Mouse (Mus musculus): Measurements from ENCODE around the gene Kazald1. TPM values are rescaled to one million over a fixed set of nuclear protein-coding genes. Genes with fewer than 3 reads are reported as not detected.
A peak's percentile ranks its signal among the peaks of the same experiment; 100 is the strongest.
"Not testable (repeated sequence)": the region's sequence is repeated elsewhere in the genome, so short reads cannot be mapped to it uniquely, and the experiment has no call there.

Kazald1 gene
- polyA plus RNA-seq (2012; rRNA removed), result 4.3 and 5.3 TPM in 2 replicates

GRCm38 (mm10) chr19:45074580-45075322 is at the start of gene Kazald1:
Gene Kazald1 (plus strand): TSS chr19:45075241.
- DNase-seq (ENCODE audit: extremely low spot score in 1 of 2, low spot score in 1 of 2), result peak; percentile 88 to 96

- DNase-seq (ENCODE audit: extremely low spot score in 1 of 2, low spot score in 1 of 2), result no peak
These were observed 49.0 kb upstream of the Kazald1 start for GRCm38 (mm10) chr19:45025937-45026568.

- DNase-seq (ENCODE audit: extremely low spot score in 1 of 2, low spot score in 1 of 2), result no peak
These were observed 47.9 kb upstream of the Kazald1 start for GRCm38 (mm10) chr19:45026958-45027670.

GRCm38 (mm10) chr19:45027848-45028247 is 47.2 kb upstream of the Kazald1 start:
- no peak for DNase-seq (ENCODE audit: extremely low spot score in 1 of 2, low spot score in 1 of 2)

GRCm38 (mm10) chr19:45028746-45029145 is 46.3 kb upstream of the Kazald1 start:
- DNase-seq (ENCODE audit: extremely low spot score in 1 of 2, low spot score in 1 of 2), result no peak

DNA sequence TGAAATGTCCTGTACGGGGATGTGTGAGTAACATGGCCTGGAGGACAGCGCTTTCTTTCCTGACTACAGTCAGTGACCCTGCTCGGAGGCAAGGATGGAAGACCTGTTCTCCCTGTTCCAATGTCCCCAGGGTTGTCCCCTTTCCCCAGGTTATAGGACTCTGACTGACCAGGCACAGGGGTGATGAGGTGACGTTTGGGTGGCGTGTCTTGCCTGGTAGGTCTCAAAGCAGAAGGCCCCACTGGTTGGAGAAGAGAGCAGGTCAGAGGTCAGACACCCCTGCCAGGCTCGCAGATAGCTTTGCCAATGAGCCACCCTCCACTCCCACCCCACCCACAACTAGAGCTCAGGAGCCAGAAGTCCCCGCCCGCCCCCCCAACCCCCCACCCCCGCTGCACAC is 45.5 kb upstream of the Kazald1 start:
- no peak for DNase-seq (ENCODE audit: extremely low spot score in 1 of 2, low spot score in 1 of 2)

- peak in 1 of 2 experiments; percentile 71 for DNase-seq (ENCODE audit: extremely low spot score in 1 of 2, low spot score in 1 of 2)
These were observed 44.9 kb upstream of the Kazald1 start for GRCm38 (mm10) chr19:45030111-45030510.

DNA sequence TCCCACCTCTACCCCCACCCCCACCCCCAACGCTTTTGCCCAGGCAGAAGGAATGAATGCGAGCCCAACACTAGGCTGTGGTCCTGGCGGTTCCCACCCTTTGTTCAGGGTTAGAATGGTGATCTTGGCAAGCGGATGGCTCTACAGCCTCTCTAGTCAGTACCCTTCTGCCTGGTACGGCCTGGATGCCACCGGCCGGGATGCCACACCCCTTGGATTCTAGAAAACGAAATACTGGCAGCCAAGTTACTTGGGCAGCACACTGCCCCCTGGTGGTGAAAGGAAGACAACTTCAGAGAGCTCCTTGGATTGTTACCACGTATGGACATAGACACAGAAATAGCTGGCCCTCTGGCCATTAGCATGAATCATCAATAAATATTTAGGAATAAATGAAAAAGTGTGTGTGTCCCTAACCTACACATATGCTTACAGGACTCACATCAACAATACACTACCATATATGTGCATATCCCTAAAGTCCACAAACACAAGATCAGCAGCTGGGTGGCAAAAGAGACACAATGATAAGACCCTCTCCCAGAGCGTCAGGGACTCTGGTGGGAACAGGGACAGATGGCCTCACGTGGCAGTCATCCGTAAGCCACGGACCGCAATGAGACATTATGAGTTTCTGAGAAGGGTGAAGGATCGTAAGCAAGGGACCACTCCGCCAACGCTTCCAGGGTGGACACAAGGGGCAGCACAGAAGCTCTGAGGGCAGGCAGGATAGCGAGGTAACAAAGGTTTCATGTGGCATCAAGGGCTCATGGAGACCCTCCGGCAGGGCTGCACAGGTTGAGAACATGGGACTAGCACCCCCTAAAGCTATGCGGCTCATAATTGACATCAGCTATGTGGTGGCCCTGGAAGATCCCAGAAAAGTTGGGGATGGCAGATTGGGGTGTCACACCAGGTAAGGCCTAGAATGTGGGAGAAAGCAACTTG is 44.0 kb upstream of the Kazald1 start:
- peak; percentile 79 to 91 for DNase-seq (ENCODE audit: extremely low spot score in 1 of 2, low spot score in 1 of 2)

GRCm38 (mm10) chr19:45031780-45032179 is 43.3 kb upstream of the Kazald1 start:
- DNase-seq (ENCODE audit: extremely low spot score in 1 of 2, low spot score in 1 of 2), result peak in 1 of 2 experiments; percentile 89

GRCm38 (mm10) chr19:45032570-45033332 is 42.3 kb upstream of the Kazald1 start:
- no peak for DNase-seq (ENCODE audit: extremely low spot score in 1 of 2, low spot score in 1 of 2)

- no peak for DNase-seq (ENCODE audit: extremely low spot score in 1 of 2, low spot score in 1 of 2)
These were observed 38.2 kb upstream of the Kazald1 start for GRCm38 (mm10) chr19:45036867-45037266.

DNA sequence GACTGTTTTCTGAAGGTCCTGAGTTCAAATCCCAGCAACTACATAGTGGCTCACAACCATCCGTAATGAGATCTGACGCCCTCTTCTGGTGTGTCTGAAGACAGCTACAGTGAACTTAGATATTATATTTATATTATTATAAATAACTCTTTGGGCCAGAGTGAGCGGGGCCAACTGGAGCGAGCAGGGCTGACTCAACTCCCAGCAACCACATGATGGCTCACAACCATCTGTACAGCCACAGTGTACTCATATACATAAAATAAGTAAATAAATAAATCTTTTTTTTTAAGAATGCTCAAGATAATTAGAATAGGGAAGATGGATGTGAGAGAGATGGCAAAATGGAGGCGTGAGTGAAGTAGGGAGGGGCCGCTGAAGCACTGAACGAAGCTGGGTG is 36.8 kb upstream of the Kazald1 start:
- not testable (repeated sequence) for DNase-seq (ENCODE audit: extremely low spot score in 1 of 2, low spot score in 1 of 2)

DNA sequence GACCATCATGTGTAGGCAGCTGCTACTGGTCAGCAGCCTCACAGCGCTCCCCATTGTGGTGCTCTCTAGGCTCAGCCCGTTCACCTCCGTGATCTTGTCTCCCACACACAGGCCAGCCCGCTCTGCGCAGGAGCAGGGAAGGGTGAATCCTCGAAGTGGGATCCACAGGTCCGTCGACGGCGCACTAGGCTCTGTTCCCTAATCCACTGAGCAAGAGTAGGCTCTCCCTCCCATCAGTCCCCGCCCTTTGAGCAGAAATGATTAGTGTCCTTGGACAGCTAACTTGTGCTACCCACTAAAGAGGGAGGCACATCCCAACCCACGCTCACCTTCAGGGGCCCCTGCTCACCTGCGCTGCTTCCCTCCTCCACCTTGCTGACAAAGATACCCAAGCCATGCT is 34.8 kb upstream of the Kazald1 start:
- no peak for DNase-seq (ENCODE audit: extremely low spot score in 1 of 2, low spot score in 1 of 2)

DNA sequence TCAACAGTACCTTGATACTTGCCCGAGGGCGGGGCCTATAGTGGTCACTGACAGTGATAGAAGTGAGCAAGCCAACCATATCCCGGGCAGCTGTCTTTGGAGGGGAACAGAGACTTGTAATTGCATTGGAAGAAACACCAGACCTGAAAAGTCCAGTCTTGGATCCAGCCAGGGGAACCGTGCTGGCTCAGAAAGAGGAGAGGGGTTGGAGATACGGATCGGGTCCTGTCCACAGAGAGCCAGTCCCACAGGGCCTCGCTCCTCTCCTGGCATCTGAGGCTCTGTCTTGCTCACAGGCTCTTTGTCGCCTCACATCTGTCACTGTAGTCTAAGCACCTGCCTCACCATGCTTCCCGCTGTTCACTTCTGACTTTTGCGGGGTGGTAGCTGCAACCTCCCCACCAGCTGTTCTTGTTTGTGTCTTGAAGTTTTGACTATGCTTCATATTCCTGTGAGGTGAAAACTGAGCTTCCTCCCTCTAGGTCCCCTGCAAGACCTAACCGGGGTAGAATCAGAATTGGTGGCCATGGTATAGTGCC is 30.6 kb upstream of the Kazald1 start:
- no peak for DNase-seq (ENCODE audit: extremely low spot score in 1 of 2, low spot score in 1 of 2)

DNA sequence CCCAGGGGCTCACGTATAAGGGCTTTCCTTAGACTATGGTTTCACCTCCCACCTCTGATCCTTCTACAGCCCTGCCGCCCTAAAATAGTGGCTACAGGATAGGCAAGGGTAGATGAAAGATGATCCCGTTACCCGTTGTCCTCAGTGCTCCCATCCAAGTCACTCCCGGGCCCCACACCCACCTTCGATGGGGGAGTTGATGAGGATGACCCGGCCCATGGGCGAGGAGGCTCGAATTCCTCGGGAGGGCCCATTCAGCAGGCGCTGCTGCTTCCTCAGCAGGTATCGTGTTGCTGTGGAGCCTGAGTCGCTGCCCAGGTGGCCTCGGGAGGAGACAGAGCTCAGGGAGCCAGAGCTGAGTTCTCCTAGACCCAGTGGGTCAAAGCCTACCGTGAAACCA is 29.8 kb upstream of the Kazald1 start:
- no peak for DNase-seq (ENCODE audit: extremely low spot score in 1 of 2, low spot score in 1 of 2)

DNA sequence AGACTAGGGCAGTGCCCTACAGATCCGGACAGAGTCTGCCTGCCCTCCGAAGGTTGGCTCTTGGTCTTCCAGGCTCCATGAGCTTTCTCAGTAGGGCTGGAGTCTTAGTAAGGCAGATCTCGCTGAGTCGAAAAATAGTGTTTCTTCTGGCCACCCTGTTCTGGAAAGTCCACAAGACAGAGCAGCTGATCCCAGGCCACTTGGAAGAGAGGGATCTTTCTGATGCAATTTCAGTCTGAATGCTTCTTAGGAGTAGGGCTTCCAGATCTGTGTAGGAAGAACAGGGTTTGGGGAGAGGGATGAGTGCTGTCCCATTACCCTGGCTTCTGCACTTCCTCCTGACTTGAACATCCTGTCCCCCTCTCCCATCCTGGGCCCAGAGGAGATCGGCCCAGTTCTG is 29.4 kb upstream of the Kazald1 start, which contains the start of gene Pdzd7:
Pdzd7 (minus strand) TSS at position 67 of the 400 bp plus-strand sequence.
- DNase-seq (ENCODE audit: extremely low spot score in 1 of 2, low spot score in 1 of 2), result no peak

GRCm38 (mm10) chr19:45046523-45047321 is 28.3 kb upstream of the Kazald1 start:
- DNase-seq (ENCODE audit: extremely low spot score in 1 of 2, low spot score in 1 of 2), result peak; percentile 83 to 91

DNA sequence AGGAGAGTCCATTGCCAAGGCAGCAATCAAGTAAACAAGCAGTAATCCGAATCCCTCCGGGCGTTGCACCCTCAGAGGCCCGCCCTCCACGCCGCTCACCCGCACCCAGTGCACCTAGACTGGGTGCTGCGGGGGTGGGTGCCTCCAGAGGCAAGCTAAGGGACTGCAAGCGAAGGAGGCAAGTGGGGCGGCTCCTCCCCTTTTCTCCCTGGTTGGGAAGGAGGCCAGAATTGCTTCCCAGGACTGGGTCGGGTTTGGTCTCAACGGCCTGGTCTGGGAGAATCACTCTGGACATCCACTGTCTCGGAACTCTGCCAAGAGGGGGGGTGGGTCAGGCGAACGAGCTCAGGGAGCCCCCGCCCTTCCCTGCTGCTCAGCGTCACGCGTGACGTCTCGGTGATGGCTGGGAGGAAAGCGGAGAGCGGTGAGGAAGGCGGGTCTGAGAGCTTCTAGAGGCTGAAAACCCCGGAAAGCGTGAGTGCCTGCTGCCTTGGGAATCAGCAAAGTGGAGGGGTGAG is 27.6 kb upstream of the Kazald1 start, which contains the start of gene Sfxn3:
Sfxn3 (plus strand) TSS at position 87 of the 518 bp plus-strand sequence.
- DNase-seq (ENCODE audit: extremely low spot score in 1 of 2, low spot score in 1 of 2), result peak; percentile 91 to 93

All from frontal cortex, adult 2 months (tissue).